Mouse (Mus musculus) left cerebral cortex, adult 2 months (tissue): ENCODE data around the gene Ptcd2. TPM values are rescaled to one million over a fixed set of nuclear protein-coding genes. Genes with fewer than 3 reads are reported as not detected.
A peak's percentile ranks its signal among the peaks of the same experiment; 100 is the strongest.

Experiments
- DNase-seq, 2 experiments: peaks; one replicate each; pipeline ENCODE4 v3.0.0; 2021 to 2022; ENCODE audit warnings: low spot score in 2 of 2, mixed read lengths in 1 of 2; ENCODE audit errors: extremely low spot score in 1 of 2
- H3K27ac ChIP-seq: fragments of 200-600 bp; 2 replicates; pipeline ENCODE4 v1.8.1; 2022
- H3K4me3 ChIP-seq: fragments of 200-600 bp; 2 replicates; pipeline ENCODE4 v1.8.1; 2022
- CTCF ChIP-seq: fragments of 200-600 bp; IDR thresholded peaks from 2 replicates; pipeline ENCODE4 v1.8.1; 2022; ENCODE audit warnings: antibody characterized with exemption, mild to moderate bottlenecking, moderate library complexity
- intact Hi-C: fragments of 180-260 bp; cut with DNase I; formaldehyde crosslinking; loops from one replicate; pipeline ENCODE4 v1.15.1; 2025
- long read RNA-seq, 2 experiments: library from polyadenylated mRNA; stranded (forward); transcript quantifications; one replicate each; pipeline ENCODE4 v2.0.0; 2021; ENCODE audit warnings: borderline mapping rate in 2 of 2
- total RNA-seq, 2 experiments: library from RNA; stranded (reverse); gene quantifications; 2 replicates each; pipeline ENCODE4 v1.2.3; 2021

The Ptcd2 gene
- 10 to 100 TPM; 33.3 to 34.5 TPM for total RNA-seq
- long read RNA-seq, experiment 1, transcript Ptcd2-201 (10 exons, 1,704 nt) = major isoform, 24 of 31 reads
- long read RNA-seq, experiment 1, partial matches to known transcripts = 4 of 31 reads
- long read RNA-seq, experiment 1, other reads (novel, unspliced or antisense) = 3 of 31 reads
- long read RNA-seq, experiment 2, transcript Ptcd2-201 (10 exons, 1,704 nt) = major isoform, 17 of 24 reads
- long read RNA-seq, experiment 2, partial matches to known transcripts = 2 of 24 reads
- long read RNA-seq, experiment 2, other reads (novel, unspliced or antisense) = 5 of 24 reads

DNA sequence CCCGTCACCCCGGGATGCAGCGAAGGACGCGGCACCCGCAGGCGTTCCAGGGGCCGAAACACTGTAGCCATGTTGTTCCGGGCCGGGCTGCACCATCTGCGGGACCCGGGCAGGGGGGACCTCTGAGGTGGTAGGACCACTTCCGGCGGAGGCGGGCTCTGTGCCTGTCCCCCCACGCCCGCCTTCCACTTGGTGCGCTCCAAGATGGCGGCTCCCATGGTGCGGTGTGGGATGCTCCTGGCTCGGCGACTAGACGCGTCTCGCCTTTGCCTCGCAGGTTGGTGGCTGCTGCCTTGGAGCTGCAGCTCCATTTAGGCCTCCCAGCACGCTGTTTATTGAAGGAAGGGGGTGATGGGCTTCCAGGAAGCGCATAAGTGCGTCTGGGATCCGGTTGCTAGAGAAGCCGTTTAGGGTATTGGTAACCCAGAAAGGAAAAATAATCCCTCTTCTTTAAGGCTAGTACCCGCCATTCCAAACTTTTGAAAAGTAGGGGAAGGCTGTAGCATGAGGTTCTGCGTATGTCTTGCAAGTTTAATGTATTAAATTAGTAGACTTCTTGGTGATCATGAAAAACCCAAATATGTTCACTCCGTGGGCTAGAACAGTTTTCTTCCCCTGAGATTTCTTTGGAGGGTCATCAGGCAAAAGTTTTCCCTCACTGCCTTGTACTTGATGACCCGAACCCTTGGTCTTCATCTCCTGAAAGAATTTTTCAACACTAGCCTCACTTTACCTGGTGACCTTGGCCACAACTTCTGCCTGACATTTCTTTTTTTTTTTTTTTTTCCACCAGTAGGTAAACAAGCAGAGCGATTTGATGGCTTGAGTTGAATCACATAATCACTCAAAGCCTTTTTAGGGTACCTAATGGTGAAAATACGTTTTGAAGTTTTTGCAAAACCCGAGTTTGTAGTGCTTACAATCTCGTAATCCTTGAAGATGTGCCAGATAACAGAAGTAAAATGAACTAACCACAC, at the start of gene Ptcd2, which contains the start of gene Mrps27:
TSS of gene Ptcd2 (minus strand) at position 107 of the 977 bp plus-strand sequence.
TSS of gene Mrps27 (plus strand) at position 188 of the 977 bp plus-strand sequence.
- peak within 1 kb of the TSS; percentile 95 for H3K4me3 ChIP-seq
- intact Hi-C loops = no loop called here
- H3K27ac ChIP-seq = peak within 1 kb of the TSS; percentile 92
- DNase-seq = peak; percentile 99 to 100
- TF ChIP-seq CTCF = no peak

DNA sequence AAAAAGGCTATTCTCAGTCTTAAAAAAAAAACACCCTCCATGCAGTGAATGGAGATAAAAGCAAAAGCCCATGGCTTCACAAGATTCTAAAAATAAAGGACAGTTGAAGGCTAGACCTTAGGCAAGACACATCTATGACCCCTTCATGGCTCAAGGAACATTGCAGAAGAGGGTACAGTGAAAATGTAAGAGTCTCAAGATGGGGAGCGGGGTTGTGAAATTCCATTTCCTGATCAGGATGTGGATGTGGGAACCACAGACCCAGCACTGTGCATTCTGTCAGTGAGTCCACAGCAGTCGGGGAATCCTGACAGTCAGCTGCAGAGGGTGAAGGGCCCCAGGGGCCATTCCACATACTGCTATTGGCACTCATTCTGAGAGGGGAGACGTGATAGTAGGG, 48.6 kb upstream of the Ptcd2 start:
- no peak for TF ChIP-seq CTCF
- DNase-seq = no peak
- Histone ChIP-seq H3K4me3 (no peak overlapping the region), H3K27ac (no peak overlapping the region)
- intact Hi-C loops = no loop called here

DNA sequence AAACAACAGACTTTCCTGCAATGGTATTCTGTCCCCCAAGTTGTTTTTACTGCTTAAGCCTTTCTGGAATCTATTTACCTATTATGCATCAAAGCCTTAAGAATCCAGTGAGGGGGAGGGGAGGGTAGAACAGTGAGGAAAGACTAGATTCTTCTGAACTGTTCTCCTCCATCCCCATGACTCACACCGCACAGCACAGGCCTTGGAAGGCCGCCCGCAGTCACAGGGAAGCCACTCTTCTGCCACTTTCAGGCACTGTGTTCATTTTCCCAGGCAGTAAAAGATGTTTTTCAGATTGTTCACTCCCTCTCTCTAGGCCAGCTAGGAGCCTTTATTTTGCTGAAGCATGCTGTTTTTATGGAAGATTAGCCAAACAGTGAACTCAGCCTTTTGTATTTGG, 46.9 kb upstream of the Ptcd2 start:
- DNase-seq = peak; percentile 34 to 43
- no peak overlapping the region for H3K4me3 ChIP-seq
- intact Hi-C loops = no loop called here
- TF ChIP-seq CTCF = no peak
- no peak overlapping the region for H3K27ac ChIP-seq

- Histone ChIP-seq H3K4me3 (no peak overlapping the region), H3K27ac (no peak overlapping the region)
- no peak for TF ChIP-seq CTCF
- intact Hi-C loops = no loop called here
- no peak for DNase-seq
These were observed 43.7 kb upstream of the Ptcd2 start for GRCm38 (mm10) chr13:99387901-99388811.

DNA sequence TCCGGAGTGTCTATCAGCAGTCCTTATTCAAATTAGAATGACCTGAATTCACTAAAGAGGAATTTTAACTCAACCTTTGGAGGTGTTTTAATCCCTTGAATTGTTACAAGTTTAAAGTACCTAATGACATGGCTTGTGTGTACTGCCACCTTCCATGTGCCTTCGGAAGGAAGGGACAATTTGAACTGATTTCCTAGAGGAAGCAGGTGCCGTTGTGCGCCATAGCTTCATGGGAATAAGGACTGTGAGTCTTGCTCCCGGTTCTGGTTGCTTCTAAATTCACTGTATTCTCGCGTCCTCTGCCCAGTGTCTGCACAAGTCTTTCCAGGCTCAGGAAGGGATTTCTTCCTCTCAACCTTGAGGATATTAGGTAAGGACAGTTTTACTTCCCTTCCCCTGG, 41.8 kb upstream of the Ptcd2 start:
- no peak for DNase-seq
- Histone ChIP-seq H3K4me3 (no peak overlapping the region), H3K27ac (no peak overlapping the region)
- no peak for TF ChIP-seq CTCF
- intact Hi-C loops = no loop called here

- intact Hi-C loops = no loop called here
- no peak for TF ChIP-seq CTCF
- H3K4me3 ChIP-seq = no peak overlapping the region
- H3K27ac ChIP-seq = no peak overlapping the region
- no peak for DNase-seq
These were observed 41.4 kb upstream of the Ptcd2 start for GRCm38 (mm10) chr13:99385911-99386310.

GRCm38 (mm10) chr13:99384555-99385203, 40.2 kb upstream of the Ptcd2 start:
- Histone ChIP-seq H3K4me3 (no peak overlapping the region), H3K27ac (no peak overlapping the region)
- TF ChIP-seq CTCF = no peak
- intact Hi-C loops = no loop called here
- no peak for DNase-seq

DNA sequence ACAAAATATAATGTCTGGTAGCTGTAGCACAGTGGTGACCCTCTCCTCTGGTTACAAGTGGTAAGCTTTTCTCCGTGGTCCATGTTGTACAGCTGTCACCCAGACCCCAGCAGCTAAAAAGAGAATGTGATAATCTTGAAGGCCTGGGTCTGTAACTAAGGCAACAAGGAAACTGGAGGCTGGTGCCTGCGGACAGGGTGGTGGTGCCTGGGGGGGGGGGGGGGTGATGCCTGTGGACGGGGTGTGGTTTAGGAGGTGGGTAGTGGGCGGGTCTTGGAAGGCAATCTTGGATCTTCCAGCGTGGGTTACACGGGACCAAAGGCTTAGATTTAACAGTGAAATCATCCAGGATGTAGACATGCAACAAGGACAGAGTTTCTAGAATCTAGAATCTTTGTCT, 37.9 kb upstream of the Ptcd2 start:
- no peak overlapping the region for H3K27ac ChIP-seq
- intact Hi-C loops = no loop called here
- H3K4me3 ChIP-seq = no peak overlapping the region
- no peak for DNase-seq
- no peak for TF ChIP-seq CTCF

GRCm38 (mm10) chr13:99378223-99378622, 33.7 kb upstream of the Ptcd2 start:
- intact Hi-C loops = no loop called here
- no peak overlapping the region for H3K27ac ChIP-seq
- H3K4me3 ChIP-seq = no peak overlapping the region
- DNase-seq = no peak
- TF ChIP-seq CTCF = no peak

- DNase-seq = no peak
- Histone ChIP-seq H3K27ac (no peak overlapping the region), H3K4me3 (no peak overlapping the region)
- TF ChIP-seq CTCF = no peak
- intact Hi-C loops = no loop called here
These were observed 32.5 kb upstream of the Ptcd2 start for GRCm38 (mm10) chr13:99377055-99377454.

DNA sequence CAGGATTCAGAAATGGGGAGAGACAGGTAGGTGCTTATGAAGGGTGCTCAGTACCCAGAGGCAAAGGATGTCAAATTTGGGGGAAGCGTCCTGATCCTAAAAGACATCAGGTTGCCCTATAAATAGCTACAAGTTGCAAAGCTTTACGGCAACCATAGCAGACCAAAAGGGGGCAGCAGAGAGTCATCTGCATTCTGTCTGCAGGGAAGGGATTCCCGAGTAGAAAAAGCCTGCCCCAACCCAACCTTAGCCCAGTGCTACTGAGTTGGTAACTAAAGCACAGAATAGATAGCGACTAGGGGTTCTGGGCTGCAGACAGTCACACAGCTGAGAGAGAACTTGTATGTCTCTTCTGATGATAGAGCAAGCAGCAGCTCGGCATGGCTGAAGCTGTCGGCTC, 31.0 kb upstream of the Ptcd2 start:
- intact Hi-C loops = loop anchor here (2.0 kb wide), 1 partner anchor 465 kb away; no protein-coding TSS in a partner anchor

More for the DNA sequence above, 31.0 kb upstream of the Ptcd2 start:
- TF ChIP-seq CTCF = peak; percentile 98
- Histone ChIP-seq H3K4me3 (no peak overlapping the region), H3K27ac (no peak overlapping the region)
- DNase-seq = peak; percentile 70 to 85
